Mouse (Mus musculus) CH12F3 (cell line): ENCODE results near the gene Limch1.

Experiments
- in situ Hi-C: fragments of 300-500 bp; cut with MboI; formaldehyde crosslinking; loops from 2 replicates; pipeline ENCODE4 v1.14.3; 2020; ENCODE audit warnings: low sequenced_read_pairs

Gene Limch1

DNA sequence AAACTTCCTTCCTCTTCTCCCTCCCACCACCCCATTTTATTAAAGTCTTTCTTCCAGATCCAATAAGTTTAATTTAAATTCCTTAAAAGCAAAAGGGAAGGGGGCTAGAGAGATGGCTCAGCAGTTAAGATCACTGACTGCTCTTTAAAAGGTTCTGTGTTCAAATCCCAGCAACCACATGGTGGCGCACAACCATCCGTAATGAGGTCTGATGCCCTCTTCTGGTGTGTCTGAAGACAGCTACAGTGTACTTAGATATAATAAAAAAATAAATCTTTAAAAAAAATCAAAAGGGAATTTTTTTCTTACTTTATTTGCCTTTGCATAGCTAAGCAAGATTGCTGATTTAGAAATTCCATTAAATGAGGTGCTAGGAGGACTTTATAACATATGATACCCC lies 37.2 kb downstream of the Limch1 start:
- in situ Hi-C loops, result no loop called here

DNA sequence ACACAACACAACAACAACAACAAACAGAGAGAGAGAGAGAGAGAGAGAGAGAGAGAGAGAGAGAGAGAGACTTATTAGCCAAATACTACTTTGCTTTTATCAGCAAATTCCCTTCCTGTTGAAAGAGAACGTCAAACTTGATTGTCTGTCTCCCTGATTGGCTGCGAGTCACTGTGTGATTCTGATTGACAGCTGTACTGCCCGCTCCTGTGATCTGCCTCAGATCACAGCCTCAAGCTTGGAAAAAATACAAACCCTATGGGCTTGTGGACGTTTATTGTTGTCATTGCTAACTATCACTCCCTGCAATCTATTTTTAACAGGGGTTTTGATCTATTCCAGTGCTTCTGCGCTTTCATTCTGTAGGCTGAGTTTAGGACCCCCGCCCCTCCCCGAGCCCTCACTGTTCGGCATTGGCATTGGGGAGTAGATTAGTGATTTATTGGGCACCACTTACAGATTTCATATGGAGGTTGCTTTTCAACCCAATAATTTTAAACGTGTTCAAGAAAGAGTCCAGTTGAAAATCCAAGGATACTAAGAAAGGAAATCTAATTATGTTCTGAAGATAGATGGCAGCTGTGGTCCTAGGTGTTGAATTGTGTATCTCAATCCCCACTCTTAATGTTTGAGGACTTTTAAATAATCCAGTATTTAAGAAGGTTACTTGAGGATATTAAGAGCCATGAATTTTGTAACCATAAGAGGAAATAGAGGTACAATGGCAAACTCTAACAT lies 39.2 kb downstream of the Limch1 start:
- in situ Hi-C loops, result no loop called here

- in situ Hi-C loops, result no loop called here
Measured at GRCm38 (mm10) chr5:66785995-66786620, 40.5 kb downstream of the Limch1 start.

DNA sequence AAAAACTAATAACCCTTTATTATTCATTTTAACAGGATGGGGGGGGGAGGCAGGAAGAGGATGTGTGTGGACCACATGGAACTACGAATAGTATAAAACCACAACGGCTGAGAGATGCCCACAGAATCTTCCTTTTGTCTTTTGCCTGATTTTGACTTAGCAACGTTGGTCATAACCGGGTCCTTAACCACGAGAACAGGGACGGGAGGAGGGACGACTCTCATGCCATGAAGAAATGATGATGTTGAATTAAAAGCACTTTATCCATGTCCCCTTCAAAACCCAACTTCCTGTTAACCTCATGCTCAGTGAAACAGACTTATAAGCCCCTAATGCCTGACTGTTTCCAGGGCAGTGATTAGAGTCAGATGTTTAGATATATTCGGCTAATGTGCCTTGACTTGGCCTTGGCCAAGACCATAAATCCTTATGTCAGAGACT lies 41.0 kb downstream of the Limch1 start:
- in situ Hi-C loops, result no loop called here

DNA sequence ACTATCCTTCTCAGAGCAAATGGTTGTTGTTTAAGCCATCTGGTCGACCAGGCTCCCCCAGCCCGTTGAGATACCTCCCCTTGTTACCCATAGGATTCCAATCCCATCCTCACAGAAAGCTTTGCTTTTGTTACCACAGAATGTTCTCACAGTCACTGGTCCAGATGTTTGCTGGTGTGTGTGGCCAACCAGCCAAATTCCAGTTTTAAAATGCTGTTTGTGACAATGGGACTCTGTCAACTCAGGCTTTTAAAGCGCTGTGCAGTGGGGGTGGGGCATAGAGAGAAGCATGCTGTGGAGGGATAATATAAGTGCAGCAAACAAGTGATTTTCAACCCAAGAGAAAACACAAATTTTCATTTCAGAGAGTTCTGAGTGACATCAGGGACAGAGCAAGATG lies 43.4 kb downstream of the Limch1 start:
- in situ Hi-C loops, result no loop called here

DNA sequence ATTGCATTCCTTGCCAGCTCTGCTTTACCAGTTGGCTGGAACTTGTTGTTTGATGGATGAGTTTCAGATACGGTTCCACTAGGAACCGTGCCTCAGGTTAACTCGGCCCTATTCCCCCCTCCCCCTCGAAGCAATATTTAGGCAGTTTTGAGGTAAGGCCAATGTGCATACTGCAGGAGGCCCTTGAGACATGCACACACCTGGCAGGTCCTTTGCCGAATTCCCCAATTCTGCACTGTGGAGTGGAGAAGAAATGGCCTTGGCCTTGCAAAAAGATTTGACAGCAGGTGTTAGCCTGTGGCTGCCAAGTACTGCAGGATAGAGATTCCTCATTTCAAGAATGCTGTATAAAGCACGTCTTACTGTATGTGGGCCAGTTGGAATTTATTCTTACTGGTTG lies 45.5 kb downstream of the Limch1 start:
- in situ Hi-C loops, result no loop called here

DNA sequence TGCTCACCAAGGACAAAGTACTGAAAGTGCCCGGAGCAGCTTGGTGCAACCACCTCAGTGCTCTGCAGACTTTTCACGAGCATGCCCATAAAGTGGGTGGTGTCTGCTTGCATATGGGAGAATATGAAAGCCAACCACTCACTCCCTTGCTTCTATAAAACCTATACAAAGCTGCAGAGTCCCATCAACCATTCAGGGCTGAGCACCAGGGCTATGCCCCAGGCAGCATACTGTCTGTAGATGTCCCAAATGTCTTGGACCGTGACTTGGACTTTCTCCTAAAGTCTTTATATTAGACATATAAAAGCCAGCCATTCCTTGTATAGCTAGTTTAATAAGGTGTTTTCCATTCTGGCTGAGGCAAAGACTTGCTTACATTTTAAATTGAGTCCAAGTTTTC lies 47.6 kb downstream of the Limch1 start:
- in situ Hi-C loops, result no loop called here

GRCm38 (mm10) chr5:66797326-66797725 lies 51.7 kb downstream of the Limch1 start:
- in situ Hi-C loops, result no loop called here

- in situ Hi-C loops, result no loop called here
Measured at GRCm38 (mm10) chr5:66798135-66798534, 52.5 kb downstream of the Limch1 start.

DNA sequence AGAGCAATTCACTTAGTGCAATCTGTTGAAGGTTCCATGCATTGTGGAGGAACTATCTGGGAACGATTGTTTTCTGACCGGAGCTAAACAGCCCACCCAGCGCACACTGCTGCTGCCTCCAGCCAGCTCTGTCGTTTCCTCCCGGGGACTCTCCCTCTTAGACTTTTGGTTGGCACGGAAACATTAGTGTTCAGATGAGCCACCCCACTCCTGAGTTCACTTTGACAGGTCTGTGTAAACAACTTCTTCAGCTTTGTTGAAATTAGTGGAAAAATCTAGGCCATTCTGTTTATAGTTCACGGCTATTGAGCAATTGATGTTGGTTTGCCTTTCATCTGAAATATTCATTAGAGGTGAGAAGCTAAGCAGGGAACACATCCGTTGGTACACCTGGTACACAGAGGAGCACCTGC lies 53.0 kb downstream of the Limch1 start:
- in situ Hi-C loops, result no loop called here

- in situ Hi-C loops, result no loop called here
Measured at GRCm38 (mm10) chr5:66800243-66800642, 54.6 kb downstream of the Limch1 start.

- in situ Hi-C loops, result no loop called here
Measured at GRCm38 (mm10) chr5:66800977-66801376, 55.4 kb downstream of the Limch1 start.

GRCm38 (mm10) chr5:66802196-66802595 lies 56.6 kb downstream of the Limch1 start:
- in situ Hi-C loops, result no loop called here

DNA sequence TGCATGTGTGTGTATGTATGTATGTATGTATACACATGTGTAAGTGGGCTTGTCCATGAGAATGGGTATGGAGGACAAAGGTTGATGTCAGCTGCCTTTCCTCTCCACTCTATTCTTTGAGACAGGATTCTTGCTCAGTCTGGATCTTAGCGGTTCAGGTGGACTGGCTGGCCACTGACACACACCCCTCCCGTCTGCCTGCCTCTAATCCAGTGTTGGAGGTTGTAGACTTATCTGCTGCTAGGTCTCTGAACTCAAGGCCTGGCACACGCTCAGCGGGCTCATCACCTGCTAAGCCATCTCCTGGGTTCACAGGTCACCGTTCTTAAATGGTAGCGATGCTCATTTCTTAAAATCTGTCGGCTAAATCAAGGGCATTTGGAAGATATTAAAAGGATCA lies 60.7 kb downstream of the Limch1 start:
- in situ Hi-C loops, result no loop called here

- in situ Hi-C loops, result no loop called here
Measured at GRCm38 (mm10) chr5:66807737-66808136, 62.1 kb downstream of the Limch1 start.

GRCm38 (mm10) chr5:66809016-66809570 lies 63.5 kb downstream of the Limch1 start:
- in situ Hi-C loops, result no loop called here

- in situ Hi-C loops, result no loop called here
Measured at GRCm38 (mm10) chr5:66810396-66810795, 64.8 kb downstream of the Limch1 start.

DNA sequence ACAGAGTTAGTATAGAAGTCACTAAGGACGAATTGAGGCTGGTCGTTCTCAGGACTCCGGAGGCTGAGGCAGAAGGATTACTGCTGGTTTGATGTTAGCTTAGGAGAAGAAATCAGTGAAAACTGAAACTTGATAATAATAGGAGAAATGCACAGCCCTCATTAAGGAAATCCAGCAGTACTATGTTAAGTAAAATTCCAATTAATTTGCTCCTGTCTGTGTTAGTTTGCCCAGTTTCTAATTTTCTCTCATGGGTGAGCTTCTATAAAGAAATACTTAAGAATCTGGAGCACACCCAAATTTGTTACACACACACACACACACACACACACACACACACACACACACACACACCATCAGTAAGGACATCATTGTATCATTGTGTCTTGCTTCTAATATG lies 69.0 kb downstream of the Limch1 start:
- in situ Hi-C loops, result no loop called here

GRCm38 (mm10) chr5:66815877-66816276 lies 70.2 kb downstream of the Limch1 start:
- in situ Hi-C loops, result no loop called here

GRCm38 (mm10) chr5:66816751-66817150 lies 71.1 kb downstream of the Limch1 start:
- in situ Hi-C loops, result no loop called here

DNA sequence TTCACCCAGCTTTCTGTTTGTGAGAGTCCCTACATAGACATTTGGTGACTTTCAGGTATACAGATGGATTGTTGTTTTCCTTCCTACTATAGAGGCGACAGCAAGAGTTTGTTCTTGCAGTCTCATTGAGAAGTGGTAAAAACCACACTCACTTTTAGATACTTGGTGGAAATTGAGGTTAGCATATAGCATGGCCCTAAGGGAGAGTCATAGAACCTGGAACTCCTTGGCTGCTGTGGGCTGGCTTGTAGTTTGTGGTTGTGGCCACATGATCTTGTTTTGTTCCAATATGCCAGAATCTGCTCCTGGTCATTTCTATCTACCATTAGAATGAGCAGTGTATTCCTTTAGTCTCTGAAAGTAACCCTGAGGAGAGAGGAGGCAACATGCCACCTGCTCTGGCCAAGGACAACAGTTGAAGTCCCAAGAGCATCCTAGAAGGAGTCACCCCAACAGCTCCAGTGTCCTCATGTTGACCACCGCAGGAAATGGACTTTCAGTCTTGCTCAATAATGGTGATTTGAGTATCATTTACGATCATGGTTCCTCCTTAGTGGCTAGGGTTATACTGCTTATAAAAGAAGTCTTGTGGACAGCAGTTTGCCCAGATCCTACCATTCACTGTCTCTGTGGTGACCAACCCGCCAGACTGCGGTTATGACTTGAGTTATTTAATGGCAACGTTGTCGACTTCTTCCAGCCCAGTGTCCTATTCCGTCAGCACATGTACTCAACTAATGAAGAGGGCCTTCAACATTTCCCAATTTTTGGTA lies 71.7 kb downstream of the Limch1 start:
- in situ Hi-C loops, result no loop called here
